Mouse (Mus musculus): ENCODE results near the gene Atad2b.
A peak's percentile ranks its signal among the peaks of the same experiment; 100 is the strongest.
"Not testable (repeated sequence)": the region's sequence is repeated elsewhere in the genome, so short reads cannot be mapped to it uniquely, and the experiment has no call there.

Atad2b gene

DNA sequence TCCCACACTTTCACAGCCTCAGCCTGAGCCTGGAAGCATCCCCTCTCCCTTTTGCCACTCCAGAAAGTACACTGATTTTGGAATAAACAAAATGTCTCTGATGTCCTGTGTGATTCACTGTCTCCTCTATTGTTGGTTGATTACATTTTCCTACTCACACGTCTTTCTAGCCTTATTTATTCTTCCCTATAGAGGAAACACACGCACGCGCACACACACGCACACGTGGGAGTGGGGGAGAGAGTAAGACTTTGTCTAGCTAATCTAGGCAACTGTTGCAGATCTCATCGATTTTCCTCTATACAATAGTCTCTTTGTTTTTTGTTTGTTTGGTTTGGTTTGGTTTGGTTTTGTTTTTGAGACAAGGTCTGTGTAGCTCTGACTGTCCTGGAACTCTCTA is 8.8 kb upstream of the Atad2b start:
- no peak for DNase-seq (ENCODE audit: extremely low read depth, insufficient read length, low spot score)

DNA sequence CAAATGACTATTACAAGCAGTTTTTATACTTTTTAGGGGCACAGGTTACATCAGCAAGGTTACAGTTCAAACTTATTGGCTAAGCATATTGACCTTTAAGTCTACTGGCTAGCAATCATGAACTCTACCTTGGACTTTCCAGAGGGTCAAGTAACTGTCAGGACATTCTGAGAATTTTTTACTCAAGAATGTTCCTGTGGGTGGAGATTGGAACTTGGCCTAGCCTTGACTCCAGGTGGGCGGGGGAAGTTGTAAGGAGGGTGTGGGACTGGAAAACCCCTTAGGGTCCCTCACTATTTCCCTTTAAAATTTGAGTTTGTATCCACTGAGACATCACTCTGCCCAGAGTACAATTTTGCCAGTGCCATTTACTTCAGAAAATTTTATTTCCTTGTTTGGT is 6.7 kb upstream of the Atad2b start:
- not testable (repeated sequence) for DNase-seq (ENCODE audit: extremely low read depth, insufficient read length, low spot score)

DNA sequence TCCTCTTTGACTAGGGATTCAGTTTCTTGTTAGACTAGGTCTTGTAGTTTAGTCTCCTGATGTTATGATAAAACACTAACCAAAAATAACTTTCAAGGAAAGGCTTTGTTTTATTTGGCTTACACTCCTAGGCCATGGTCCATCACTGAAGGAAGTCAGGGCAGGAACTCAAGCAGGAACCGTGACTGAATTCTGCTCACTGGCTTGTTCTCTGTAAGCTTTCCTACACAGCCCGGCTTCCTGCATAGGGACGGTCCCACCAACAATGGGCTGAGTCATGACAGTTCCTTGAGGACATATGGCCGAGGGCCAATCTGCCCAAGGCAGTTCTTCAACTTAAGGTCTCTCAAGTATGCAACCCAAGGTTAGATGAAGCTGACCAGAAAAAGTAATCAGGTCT is 5.4 kb upstream of the Atad2b start:
- DNase-seq (ENCODE audit: extremely low read depth, insufficient read length, low spot score): peak; percentile 60

DNA sequence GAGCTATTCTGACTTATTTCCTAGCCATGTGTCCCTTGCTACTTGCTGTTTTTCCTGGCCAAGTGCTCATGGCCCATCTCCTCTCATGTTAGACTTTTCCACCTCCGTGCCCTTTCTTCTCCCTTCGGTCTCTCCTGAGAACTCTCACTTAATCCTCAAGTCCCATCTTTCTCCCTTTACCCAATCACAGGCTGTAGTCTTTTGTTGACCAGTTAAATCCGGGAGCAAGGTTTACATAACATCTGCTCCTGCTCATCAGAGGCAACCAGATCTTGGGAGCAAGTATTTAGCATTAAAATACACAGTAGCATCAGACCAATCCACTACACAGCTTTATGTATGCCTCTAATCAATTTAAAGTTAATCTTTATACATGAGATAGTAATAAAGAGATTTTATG is 2.7 kb upstream of the Atad2b start:
- no peak for DNase-seq (ENCODE audit: extremely low read depth, insufficient read length, low spot score)

DNA sequence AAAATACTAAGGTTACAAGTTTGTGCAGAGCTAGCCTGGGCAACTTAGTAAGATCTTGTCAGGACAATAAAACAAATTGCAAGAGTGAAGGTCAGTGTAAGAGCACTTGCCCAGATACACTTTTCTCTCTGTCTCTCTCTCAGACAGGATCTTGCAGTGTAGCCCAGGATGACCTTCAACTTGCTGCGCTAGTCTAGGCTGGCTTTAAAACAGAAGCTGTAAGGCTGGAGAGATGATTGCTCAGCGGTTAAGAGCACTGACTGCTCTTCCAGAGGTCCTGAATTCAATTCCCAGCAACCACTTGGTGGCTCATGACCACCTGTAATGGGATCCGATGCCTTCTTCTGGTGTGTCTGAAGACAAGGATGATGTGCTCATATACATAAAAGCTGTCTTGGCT is 2.2 kb upstream of the Atad2b start:
- no peak for DNase-seq (ENCODE audit: extremely low read depth, insufficient read length, low spot score)

DNA sequence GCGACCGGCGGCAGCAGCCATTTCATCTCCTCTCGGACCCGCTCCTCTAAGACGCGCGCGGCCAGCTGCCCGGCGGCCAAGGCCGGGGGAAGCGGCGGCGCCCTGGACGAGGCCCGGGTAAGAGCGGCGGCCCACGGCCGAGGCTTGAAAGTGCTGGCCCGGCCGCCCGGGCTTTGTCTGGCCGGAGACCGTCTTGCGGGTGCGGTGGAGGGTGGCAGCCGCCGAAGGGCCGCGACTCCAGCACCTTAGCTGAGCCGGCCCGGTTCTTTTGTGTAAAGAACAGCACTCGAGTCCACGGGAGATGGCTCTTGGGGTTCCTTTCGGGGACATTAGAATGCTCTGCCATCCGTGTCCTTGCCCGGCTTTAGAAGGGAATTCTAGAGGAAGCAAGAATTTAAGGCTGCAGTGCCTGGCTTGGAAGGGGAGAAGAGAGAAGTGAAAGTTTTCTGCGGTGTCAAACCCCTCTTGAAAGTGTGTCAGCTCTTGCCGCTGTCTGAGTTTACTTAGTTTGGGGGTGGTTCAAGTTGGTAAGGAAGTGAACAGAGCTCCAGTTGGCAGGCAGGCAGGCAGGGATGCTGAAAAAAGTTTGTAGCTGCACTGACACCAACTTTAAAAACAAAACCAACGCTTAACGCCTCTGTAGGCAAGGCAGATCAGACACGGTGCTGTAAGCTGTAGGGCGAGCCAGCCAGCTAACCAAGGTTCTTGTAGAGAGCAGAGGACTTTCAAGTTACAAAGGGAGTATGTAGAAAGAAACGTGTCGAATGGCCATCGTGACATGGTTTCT is 845 bp downstream of the Atad2b start:
- peak; percentile 71 for DNase-seq (ENCODE audit: extremely low read depth, insufficient read length, low spot score)

DNA sequence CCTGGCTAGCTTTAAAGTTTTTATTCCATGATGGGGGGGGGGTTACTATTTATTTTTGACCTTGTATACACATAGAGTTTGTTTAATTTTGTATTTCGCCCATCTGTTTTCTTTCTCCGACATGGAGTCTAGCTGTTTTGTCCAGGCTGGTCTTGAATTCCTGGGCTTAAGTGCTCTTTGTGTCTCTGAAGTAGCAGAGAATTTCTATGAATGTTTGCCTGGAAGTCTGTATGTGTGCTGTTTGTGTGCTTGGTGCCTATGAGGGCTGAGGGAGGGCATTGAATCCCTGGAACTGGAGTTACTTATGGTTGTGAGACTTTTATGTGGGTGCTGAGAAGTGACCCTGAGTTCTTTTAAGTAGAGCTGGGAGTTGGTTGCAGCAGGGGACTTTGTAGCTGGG is 11.0 kb downstream of the Atad2b start:
- DNase-seq (ENCODE audit: extremely low read depth, insufficient read length, low spot score): no peak

DNA sequence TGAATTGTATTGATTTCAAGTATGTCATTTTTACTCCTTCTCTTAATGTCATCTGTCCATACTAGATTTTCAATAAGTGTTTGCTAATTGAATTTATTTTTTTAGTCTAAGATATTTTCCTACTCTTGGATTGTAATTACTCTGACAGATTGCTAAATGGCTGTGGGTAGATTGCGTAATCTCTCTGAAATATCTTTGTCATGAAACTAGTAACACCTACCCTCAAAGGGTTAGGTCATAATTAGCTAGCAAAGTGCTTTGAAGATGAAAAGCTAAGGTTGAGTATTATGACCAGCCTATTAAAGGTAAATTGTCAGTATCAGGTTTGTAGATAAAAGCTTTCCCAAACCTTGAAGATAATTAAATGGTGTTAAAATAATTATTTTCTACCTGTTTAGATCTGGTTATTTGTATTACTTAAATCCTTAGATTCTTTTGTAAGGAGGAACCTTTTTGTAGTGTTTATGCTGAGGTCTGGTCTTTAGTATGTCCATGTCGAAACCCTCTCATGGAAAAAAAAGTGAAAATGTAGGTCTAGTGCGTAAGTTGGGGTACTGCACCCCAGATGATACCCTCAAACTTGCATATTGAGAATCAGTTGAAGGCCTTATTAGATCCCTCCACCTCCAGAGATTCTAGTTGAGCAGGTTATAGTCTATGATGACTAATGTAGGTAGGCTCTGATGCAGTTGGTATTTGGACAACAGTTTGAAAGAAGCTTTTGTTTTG is 13.8 kb downstream of the Atad2b start:
- DNase-seq (ENCODE audit: extremely low read depth, insufficient read length, low spot score): no peak

DNA sequence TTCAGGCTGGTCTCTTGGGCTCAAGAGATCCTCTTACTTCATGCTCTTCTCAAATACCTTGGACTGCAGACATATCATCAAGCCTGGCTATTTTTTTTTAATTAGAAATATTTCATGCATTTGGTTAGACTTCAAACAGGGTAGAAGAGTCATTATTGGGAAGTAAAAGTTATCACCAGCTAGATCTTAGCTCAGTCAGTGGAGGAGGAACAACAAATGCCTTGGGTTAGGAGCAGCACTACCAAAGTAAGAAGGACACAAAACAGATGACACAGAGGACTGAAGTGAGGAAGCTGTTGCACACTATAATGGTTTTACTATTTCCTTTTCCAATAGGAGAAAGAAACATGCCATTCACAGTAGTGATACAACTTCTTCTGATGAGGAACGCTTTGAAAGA is 35.1 kb downstream of the Atad2b start:
- no peak for DNase-seq (ENCODE audit: extremely low read depth, insufficient read length, low spot score)

DNA sequence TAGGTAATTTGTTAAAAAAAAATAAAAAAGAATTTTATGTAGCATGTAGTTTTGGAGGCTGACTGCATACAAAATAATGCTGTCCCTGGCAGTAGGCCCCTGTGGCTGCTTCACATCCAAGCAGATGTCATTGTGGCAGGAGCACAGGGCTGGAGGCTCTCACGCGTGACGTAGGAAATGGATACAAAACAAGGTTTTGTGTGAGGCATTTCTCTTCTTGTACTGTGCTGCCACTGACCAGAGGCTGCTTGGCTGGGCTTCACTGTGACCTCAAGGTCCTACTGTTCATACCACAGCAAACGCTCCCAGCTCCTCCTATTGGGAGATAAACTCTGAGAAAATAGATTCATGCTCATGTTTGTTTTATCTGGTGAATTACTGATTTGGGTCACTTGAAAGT is 36.0 kb downstream of the Atad2b start:
- DNase-seq (ENCODE audit: extremely low read depth, insufficient read length, low spot score): no peak

DNA sequence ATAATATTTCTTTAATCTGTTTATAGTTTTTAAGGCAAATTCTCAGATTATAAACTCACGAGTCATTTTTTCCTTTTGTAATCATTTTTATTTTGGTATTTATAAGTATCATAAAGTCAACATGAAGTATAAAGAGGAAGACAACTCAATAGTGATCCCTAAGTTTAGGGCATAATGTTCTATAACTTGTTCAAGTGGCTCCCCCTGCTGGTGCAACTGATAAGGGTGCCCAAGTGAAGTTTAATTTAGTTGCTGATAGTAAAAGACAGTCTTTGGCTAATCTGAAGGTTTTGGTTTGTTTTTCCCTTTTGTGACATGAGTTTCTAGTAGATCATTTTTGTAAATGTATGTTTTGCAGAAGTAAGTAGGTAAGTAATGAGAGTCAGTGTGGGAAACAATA is 55.8 kb downstream of the Atad2b start:
- DNase-seq (ENCODE audit: extremely low read depth, insufficient read length, low spot score): no peak

DNA sequence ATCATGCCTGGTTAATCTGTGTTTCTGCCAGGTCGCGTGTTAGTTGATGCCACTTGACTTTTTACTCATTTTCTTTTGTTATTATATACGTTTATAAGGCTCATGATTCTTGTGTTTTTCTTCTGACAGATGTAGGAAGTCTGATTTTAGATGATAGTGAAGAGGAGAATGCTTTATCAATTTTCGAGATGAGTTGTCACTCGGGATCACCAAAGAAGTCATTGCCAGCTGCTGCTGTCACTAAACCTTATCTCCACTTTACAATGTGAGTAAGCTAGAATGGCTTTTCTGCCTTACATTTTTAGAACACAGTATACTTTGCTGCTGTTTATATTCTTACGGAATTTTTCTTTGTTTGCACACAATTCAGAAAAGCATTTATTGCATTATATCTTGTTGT is 61.2 kb downstream of the Atad2b start:
- DNase-seq (ENCODE audit: extremely low read depth, insufficient read length, low spot score): no peak

DNA sequence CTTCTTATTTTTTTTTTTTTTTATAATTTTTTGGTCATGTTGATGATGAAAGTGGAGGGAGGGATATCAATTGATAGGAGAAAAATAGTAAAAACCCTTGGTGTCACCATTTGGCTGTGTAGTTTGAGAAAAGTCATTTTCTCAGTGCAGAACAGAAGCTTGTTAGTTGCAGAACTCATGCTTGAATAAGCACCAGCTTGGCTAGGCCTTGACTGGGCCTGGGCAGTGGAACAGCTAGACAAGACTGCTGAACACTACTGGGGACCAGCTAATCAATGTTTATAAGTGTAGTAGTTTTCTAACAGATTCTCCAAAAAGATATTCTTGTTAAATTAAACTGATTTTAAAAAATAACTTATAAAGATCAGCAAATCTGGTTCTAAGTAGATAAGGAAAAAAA is 79.8 kb downstream of the Atad2b start:
- no peak for DNase-seq (ENCODE audit: extremely low read depth, insufficient read length, low spot score)

DNA sequence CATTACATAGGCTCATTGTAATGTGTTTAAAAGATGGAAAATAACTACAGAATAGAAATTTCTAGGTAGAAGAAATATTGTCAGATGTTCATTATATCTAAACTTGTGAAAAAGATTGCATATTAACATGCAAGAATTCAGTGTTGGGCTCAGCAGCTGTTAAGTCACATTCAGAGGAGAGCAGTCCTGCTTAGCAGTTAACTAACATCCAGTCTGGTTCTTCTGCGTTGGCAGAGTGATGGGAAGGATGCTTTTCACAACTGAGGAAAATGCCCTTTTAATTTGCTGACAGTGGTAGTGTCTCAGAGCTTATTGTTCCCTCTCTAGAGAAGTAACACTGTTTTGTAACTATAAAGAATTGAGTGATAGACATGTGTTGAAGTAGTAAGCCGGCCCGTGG is 88.2 kb downstream of the Atad2b start:
- DNase-seq (ENCODE audit: extremely low read depth, insufficient read length, low spot score): no peak

DNA sequence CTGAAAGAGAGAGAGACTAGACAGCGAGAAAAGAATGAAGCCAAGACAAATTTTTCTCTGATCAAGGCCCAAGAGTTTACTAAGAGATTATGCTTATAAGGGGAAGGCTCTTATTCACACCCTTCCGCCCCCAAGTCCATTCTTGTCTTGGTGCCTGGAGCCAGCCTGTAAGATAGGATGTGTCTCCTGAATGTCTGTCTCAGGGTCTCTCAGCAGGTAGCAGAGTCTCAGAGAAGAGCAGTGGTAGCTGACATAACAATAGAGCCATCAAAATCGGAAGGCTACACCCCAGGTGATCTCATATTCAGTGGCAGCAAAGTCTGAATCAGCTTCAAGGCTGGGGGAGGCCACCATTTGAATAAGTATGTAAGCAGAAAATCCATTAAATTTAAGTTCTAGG is 88.6 kb downstream of the Atad2b start:
- not testable (repeated sequence) for DNase-seq (ENCODE audit: extremely low read depth, insufficient read length, low spot score)

DNA sequence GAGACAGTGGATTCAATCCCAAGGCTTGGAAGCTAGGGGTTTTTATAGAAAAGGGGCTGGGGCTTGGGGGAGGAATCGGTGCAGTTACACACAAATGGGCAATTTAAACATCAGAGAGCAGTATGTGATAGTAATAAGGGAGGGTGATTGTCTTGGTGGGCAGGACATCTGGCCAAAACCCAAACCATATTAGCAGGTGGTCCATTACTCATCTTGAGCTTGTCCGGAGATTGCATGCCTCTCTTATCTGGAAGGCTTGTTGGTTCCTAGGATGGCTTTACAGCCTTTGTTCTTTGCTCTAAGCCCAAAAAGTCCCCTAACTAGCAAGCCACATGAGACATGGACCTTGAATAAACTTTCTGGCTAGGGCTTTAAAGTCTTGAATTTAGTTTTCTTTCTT is 91.5 kb downstream of the Atad2b start:
- not testable (repeated sequence) for DNase-seq (ENCODE audit: extremely low read depth, insufficient read length, low spot score)

DNA sequence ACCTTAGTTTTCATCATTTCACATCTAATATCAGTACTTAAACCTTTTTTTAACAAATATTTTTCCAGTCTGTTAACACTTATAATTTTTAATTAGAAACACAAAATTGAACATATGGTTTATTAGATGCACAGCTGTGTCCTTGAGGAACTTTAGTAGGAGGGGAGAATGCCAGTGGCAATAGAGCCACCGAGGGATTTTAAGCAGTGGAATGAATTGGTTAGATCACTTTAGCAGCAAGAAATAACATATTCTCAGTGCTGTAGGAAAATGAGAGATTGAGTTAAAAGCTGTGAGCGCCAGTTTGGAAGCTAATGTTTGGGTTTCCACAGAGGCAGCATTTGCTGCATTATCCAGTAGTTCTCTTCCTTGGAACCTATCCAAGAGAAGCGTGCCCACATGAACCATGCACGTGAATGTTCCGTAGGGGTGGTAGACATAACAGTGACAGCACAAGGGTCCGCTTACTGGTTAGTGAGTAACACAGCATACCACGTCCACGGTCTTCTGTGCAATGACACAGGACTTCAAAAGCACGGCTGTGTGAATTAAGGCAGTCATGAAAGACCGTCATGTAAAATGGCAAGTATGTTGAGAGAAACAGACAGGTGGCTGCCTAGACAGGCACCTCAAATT is 108.2 kb downstream of the Atad2b start:
- no peak for DNase-seq (ENCODE audit: extremely low read depth, insufficient read length, low spot score)

DNA sequence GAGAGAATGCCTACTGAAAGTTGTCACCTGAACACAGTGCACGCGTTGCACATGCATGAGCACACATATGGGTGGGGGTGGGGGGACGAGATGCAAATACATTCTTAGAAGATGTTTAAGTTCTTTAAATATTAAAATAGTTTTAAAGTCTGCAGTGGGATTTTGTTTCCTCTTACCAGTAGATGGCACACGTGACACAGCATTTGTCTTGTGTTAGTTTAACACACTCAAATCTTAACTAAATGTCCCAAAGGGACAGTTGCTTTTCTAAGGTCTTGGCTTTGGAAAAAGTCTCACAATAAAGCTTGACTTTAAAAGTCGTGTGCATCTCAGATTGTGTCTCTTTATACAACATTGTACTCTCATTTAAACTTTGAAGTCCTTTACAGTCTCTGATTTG is 111.9 kb downstream of the Atad2b start:
- no peak for DNase-seq (ENCODE audit: extremely low read depth, insufficient read length, low spot score)

DNA sequence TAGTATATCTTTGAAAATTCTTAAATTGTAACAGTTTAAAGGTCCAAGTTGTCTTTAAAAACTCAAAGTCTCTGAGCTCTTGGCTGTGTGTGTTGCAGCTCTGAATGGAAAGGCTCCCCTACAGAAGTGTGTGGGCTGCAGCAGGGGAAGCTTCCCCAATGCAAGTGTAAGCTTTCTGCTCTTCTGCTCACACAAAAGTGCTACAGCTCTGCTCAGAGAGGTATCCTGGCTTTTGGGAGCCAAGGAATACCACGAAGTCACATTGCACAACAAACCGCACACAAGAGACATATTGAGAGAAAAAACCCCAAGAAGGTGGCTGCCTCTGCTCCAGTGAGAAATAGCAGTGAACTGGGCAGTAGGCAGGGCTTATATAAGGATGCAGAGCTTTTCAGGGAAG is 120.9 kb downstream of the Atad2b start:
- no peak for DNase-seq (ENCODE audit: extremely low read depth, insufficient read length, low spot score)

DNA sequence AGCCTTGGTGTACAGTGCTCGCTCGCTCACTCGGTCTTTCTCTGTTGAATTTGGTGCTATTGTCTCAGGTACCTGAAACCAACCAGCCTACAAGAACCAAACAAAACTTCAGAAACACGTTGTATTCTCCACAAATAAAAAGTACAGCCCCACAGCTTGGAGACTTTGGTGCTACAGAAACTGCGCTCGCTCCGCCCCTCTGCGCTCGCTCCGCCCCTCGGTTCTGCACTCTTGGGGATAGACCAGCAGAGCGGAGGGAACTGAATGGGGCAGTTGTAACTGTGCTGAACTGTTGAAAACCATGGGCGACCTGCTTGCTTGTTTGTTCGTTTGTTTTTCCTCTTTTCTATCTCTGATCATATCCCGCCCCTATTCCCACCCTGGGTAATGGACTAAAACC is 127.0 kb downstream of the Atad2b start:
- DNase-seq (ENCODE audit: extremely low read depth, insufficient read length, low spot score): no peak

DNA sequence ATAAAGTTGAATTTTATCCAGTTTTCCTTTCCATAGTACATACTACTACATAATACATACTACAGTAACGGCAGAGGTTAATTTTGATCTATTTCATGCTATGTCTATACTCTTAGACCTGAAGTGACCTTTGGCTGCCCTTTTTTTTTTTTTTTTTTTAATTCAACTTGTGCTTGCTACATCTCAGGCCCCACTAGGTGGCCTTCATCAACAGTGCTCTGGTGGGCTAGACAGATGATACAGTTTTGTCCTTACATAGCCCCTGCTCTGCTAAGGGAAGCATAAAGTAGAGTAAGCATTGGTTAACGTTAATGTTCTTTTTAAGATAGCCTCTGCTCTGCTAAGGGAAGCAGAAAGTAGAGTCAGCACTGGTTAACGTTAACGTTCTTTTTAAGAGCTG is 131.0 kb downstream of the Atad2b start:
- no peak for DNase-seq (ENCODE audit: extremely low read depth, insufficient read length, low spot score)

DNA sequence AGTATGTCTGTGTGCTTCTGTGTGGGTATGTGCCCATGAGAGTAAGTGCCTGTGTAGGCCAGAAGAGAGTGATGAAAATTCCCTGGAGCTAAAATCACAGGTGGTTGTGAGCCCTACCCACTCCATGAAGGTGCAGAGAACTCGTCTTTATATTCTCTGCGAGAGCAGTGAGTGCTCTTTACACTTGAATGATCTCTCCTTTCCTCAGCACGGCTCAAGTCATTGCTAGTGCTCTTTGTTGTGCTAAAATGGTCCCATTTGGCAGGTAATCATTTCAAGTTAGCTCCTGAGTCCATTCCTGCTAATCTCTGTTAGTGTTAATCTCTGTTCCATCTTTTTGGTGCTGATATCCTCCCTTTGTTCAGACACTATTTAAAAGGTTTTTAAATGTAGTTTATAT is 150.4 kb downstream of the Atad2b start:
- no peak for DNase-seq (ENCODE audit: extremely low read depth, insufficient read length, low spot score)

Measured in 3134 (cell line).